Mouse (Mus musculus) heart, adult 2 months (tissue): ENCODE measurements around the gene Dcst1.

ENCODE experiments used
- CTCF ChIP-seq: fragments of 200-600 bp; IDR thresholded peaks from 2 replicates; pipeline ENCODE4 v1.8.1; 2022; ENCODE audit warnings: antibody characterized with exemption, mild to moderate bottlenecking, moderate library complexity
- POLR2A ChIP-seq: fragments of 200-500 bp; IDR thresholded peaks from 2 replicates; pipeline ENCODE4 v1.6.1; 2011; ENCODE audit warnings: mild to moderate bottlenecking, low read depth, low read length, control low read depth; ENCODE audit not compliant: insufficient read depth

- no peak for TF ChIP-seq POLR2A
- no peak for TF ChIP-seq CTCF
These were observed 46.7 kb downstream of the Dcst1 start for GRCm38 (mm10) chr3:89318316-89318715.
